Mouse (Mus musculus) forebrain, embryonic 14.5 days (tissue): Measurements from ENCODE around the gene Slc9b2. TPM values are rescaled to one million over a fixed set of nuclear protein-coding genes. Genes with fewer than 3 reads are reported as not detected.
A peak's percentile ranks its signal among the peaks of the same experiment; 100 is the strongest.

Experiments used
- ATAC-seq: fragments of 200-750 bp; cut with Nextera tagmentation; 2 replicates; pipeline ENCODE4 v1.8.0; 2017; ENCODE audit warnings: mild to moderate bottlenecking, moderate library complexity
- DNase-seq: peaks from one replicate; pipeline ENCODE4 v3.0.0-alpha.2; 2015; ENCODE audit warnings: low spot score
- H3K27ac ChIP-seq: fragments of 300-500 bp; sonication (generic); 2 replicates; pipeline ENCODE4 v1.5.1; 2014; ENCODE audit warnings: low read depth, mild to moderate bottlenecking, control low read depth, low read length, moderate library complexity
- H3K27me3 ChIP-seq: fragments of 300-500 bp; sonication (generic); replicated peaks from 2 replicates; pipeline ENCODE4 v1.6.1; 2014; ENCODE audit warnings: low read length, control low read depth, mixed read lengths; ENCODE audit not compliant: control insufficient read depth, insufficient read depth
- H3K36me3 ChIP-seq: fragments of 300-500 bp; sonication (generic); 2 replicates; pipeline ENCODE4 v1.6.1; 2014; ENCODE audit warnings: low read length, control low read depth; ENCODE audit not compliant: control insufficient read depth, insufficient read depth
- H3K4me1 ChIP-seq: fragments of 300-500 bp; sonication (generic); 2 replicates; pipeline ENCODE4 v1.6.1; 2014; ENCODE audit warnings: antibody characterized with exemption, low read length, control low read depth; ENCODE audit not compliant: control insufficient read depth, insufficient read depth
- H3K4me2 ChIP-seq: fragments of 300-500 bp; sonication (generic); 2 replicates; pipeline ENCODE4 v1.6.1; 2014; ENCODE audit warnings: mild to moderate bottlenecking, control low read depth, low read length
- H3K4me3 ChIP-seq: fragments of 300-500 bp; sonication (generic); 2 replicates; pipeline ENCODE4 v1.5.1; 2014; ENCODE audit warnings: low read depth, low read length, control low read depth
- H3K9ac ChIP-seq: fragments of 300-500 bp; sonication (generic); 2 replicates; pipeline ENCODE4 v1.6.1; 2014; ENCODE audit warnings: mild to moderate bottlenecking, low read length, control low read depth, moderate library complexity
- H3K9me3 ChIP-seq: fragments of 300-500 bp; sonication (generic); replicated peaks from 2 replicates; pipeline ENCODE4 v1.6.1; 2016; ENCODE audit warnings: low read length, control low read depth, mixed read lengths; ENCODE audit not compliant: control insufficient read depth
- WGBS: fragments of 180-500 bp; shearing (Covaris S2); extraction: QIAGEN DNeasy Blood & Tissue Kit; methylation state at CpG from one replicate; pipeline ENCODE4 v1.1.7; 2014; 5-methylcytosine and 5-hydroxymethylcytosine counted together
- polyA plus RNA-seq: library from polyadenylated mRNA; unstranded; fragments of >200 nt; fragmentation: Nextera tagmentation; extraction: Ambion mirVana; gene quantifications from 2 replicates; pipeline ENCODE4 v1.2.1, GENCODE M21; 2014

Gene Slc9b2
- polyA plus RNA-seq, result 0.79 and 1.5 TPM in 2 replicates

- H3K4me2 ChIP-seq, result peak within 1 kb of the TSS; percentile 62
- H3K9ac ChIP-seq, result peak within 1 kb of the TSS; percentile 49
- H3K27ac ChIP-seq, result no peak within 1 kb of the TSS
- H3K27me3 ChIP-seq, result no peaks in the 10 kb centered on the region
- no peaks in the 10 kb centered on the region for H3K9me3 ChIP-seq
- WGBS, result 11% methylated on average over 27 of the region's 28 CpGs
- H3K4me1 ChIP-seq, result peaks cover 4% of the 10 kb centered on the region; the same call in 1 of the 2 replicates
- DNase-seq, result peak; percentile 54
- H3K36me3 ChIP-seq, result no peaks in the 10 kb centered on the region
- peak within 1 kb of the TSS; percentile 30 for H3K4me3 ChIP-seq
- peak; percentile 84 for ATAC-seq
These were observed at the start of gene Slc9b2 for GRCm38 (mm10) chr3:135307411-135308259. Gene Slc9b2 (plus strand): TSS chr3:135307700.

- Histone ChIP-seq H3K4me1 (no peaks in the 10 kb centered on the region), H3K4me2 (no peak overlapping the region), H3K36me3 (peaks cover 80% of the 10 kb centered on the region), H3K9me3 (no peaks in the 10 kb centered on the region), H3K27ac (no peak overlapping the region), H3K27me3 (no peaks in the 10 kb centered on the region), H3K9ac (no peak overlapping the region), H3K4me3 (no peak overlapping the region)
- WGBS, result 87% methylated on average over 10 of the region's 10 CpGs
- no peak for DNase-seq
- no peak for ATAC-seq
These were observed 48.6 kb upstream of the Slc9b2 start for GRCm38 (mm10) chr3:135258919-135259318.

GRCm38 (mm10) chr3:135260233-135260632, 47.3 kb upstream of the Slc9b2 start:
- 89% methylated on average over 7 of the region's 7 CpGs for WGBS
- Histone ChIP-seq H3K36me3 (peaks cover 84% of the 10 kb centered on the region), H3K27ac (no peak overlapping the region)

GRCm38 (mm10) chr3:135268616-135269015, 38.9 kb upstream of the Slc9b2 start:
- Histone ChIP-seq H3K4me1 (no peaks in the 10 kb centered on the region), H3K4me3 (no peak overlapping the region), H3K27me3 (no peaks in the 10 kb centered on the region), H3K36me3 (peaks cover 73% of the 10 kb centered on the region), H3K9ac (no peak overlapping the region), H3K27ac (no peak overlapping the region), H3K4me2 (no peak overlapping the region), H3K9me3 (no peaks in the 10 kb centered on the region)
- 95% methylated on average over 5 of the region's 5 CpGs for WGBS
- ATAC-seq, result no peak
- no peak for DNase-seq

More at GRCm38 (mm10) chr3:135260233-135260632, 47.3 kb upstream of the Slc9b2 start:
- Histone ChIP-seq H3K4me1 (no peaks in the 10 kb centered on the region), H3K4me3 (no peak overlapping the region), H3K9me3 (no peaks in the 10 kb centered on the region), H3K27me3 (no peaks in the 10 kb centered on the region), H3K4me2 (no peak overlapping the region), H3K9ac (no peak overlapping the region)
- ATAC-seq (no peak), DNase-seq (no peak)

- Histone ChIP-seq H3K36me3 (peaks cover 71% of the 10 kb centered on the region), H3K4me3 (no peak overlapping the region), H3K9ac (no peak overlapping the region), H3K4me1 (no peaks in the 10 kb centered on the region), H3K4me2 (no peak overlapping the region), H3K27ac (no peak overlapping the region), H3K9me3 (no peaks in the 10 kb centered on the region), H3K27me3 (no peaks in the 10 kb centered on the region)
- no peak for ATAC-seq
- 91% methylated on average over 10 of the region's 10 CpGs for WGBS
- DNase-seq, result no peak
These were observed 38.0 kb upstream of the Slc9b2 start for GRCm38 (mm10) chr3:135269391-135269990.

- H3K4me1 ChIP-seq, result no peaks in the 10 kb centered on the region
- no peaks in the 10 kb centered on the region for H3K9me3 ChIP-seq
- H3K27me3 ChIP-seq, result no peaks in the 10 kb centered on the region
- H3K27ac ChIP-seq, result no peak overlapping the region
- 0 out of 2 replicates have a peak, but pooled peaks have one; percentile 50 for ATAC-seq
- H3K36me3 ChIP-seq, result peaks cover 55% of the 10 kb centered on the region
- DNase-seq, result peak; percentile 45
- H3K4me3 ChIP-seq, result no peak overlapping the region
- no peak overlapping the region for H3K9ac ChIP-seq
- no peak overlapping the region for H3K4me2 ChIP-seq
- WGBS, result 69% methylated on average over 12 of the region's 12 CpGs
These were observed 34.9 kb upstream of the Slc9b2 start for GRCm38 (mm10) chr3:135272627-135273026.

GRCm38 (mm10) chr3:135273047-135273446, 34.5 kb upstream of the Slc9b2 start:
- Histone ChIP-seq H3K4me2 (no peak overlapping the region), H3K27ac (no peak overlapping the region), H3K4me3 (no peak overlapping the region), H3K4me1 (no peaks in the 10 kb centered on the region), H3K36me3 (peaks cover 52% of the 10 kb centered on the region), H3K9me3 (no peaks in the 10 kb centered on the region), H3K9ac (no peak overlapping the region), H3K27me3 (no peaks in the 10 kb centered on the region)
- 88% methylated on average over 13 of the region's 13 CpGs for WGBS
- no peak for ATAC-seq
- DNase-seq, result no peak

GRCm38 (mm10) chr3:135280160-135280559, 27.3 kb upstream of the Slc9b2 start:
- H3K36me3 ChIP-seq, result 0 out of 2 replicates have a peak, but pooled peaks cover under 1% of the 10 kb centered on the region
- H3K27me3 ChIP-seq, result no peaks in the 10 kb centered on the region
- no peak overlapping the region for H3K27ac ChIP-seq
- H3K9ac ChIP-seq, result no peak overlapping the region
- DNase-seq (no peak), ATAC-seq (peak; percentile 19; the same call in 1 of the 2 replicates)
- WGBS, result 77% methylated on average over 4 of the region's 4 CpGs
- H3K4me3 ChIP-seq, result no peak overlapping the region
- H3K4me2 ChIP-seq, result no peak overlapping the region
- no peaks in the 10 kb centered on the region for H3K9me3 ChIP-seq
- H3K4me1 ChIP-seq, result no peaks in the 10 kb centered on the region
